Mouse (Mus musculus): ENCODE data around the gene Spata25.

Spata25 gene

GRCm38 (mm10) chr2:164856309-164857100 is 28.2 kb upstream of the Spata25 start:
- no peak for TF ChIP-seq GATA4 (IDR thresholded peaks at IDR 0.05; ENCODE audit: insufficient replicate concordance, low read length)

- no peak for TF ChIP-seq GATA4 (IDR thresholded peaks at IDR 0.05; ENCODE audit: insufficient replicate concordance, low read length)
Measured at GRCm38 (mm10) chr2:164850061-164850460, 21.7 kb upstream of the Spata25 start.

DNA sequence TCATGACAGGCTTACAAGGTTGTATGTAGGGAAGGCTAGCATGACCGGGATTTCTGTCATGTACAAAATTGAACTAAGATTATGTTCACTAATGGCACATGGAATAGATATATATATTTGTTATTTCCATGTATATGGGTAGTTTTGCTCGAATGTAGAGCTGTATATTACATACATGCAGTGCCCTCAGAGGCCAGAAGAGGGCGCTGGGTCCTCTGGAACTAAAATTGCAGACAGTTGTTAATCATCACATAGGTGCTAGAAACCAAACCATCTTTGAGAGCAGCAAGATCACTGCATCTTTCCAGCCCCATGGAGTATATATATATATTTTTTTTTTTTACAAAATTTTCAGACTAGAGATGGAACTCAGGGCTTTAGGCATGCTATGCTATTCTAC is 17.4 kb upstream of the Spata25 start:
- TF ChIP-seq GATA4 (IDR thresholded peaks at IDR 0.05; ENCODE audit: insufficient replicate concordance, low read length), result no peak

GRCm38 (mm10) chr2:164835164-164835563 is 6.8 kb upstream of the Spata25 start:
- TF ChIP-seq GATA4 (IDR thresholded peaks at IDR 0.05; ENCODE audit: insufficient replicate concordance, low read length), result no peak

GRCm38 (mm10) chr2:164834531-164834930 is 6.2 kb upstream of the Spata25 start:
- TF ChIP-seq GATA4 (IDR thresholded peaks at IDR 0.05; ENCODE audit: insufficient replicate concordance, low read length), result no peak

- TF ChIP-seq GATA4 (IDR thresholded peaks at IDR 0.05; ENCODE audit: insufficient replicate concordance, low read length), result no peak
Measured at GRCm38 (mm10) chr2:164833314-164833959, 5.1 kb upstream of the Spata25 start, which contains the start of gene Neurl2. Neurl2 (minus strand) TSS chr2:164833456.

- no peak for TF ChIP-seq GATA4 (IDR thresholded peaks at IDR 0.05; ENCODE audit: insufficient replicate concordance, low read length)
Measured at GRCm38 (mm10) chr2:164832748-164833301, 4.5 kb upstream of the Spata25 start, which contains the start of gene Ctsa. Ctsa (plus strand) TSS chr2:164832873.

- TF ChIP-seq GATA4 (IDR thresholded peaks at IDR 0.05; ENCODE audit: insufficient replicate concordance, low read length), result no peak
Measured at GRCm38 (mm10) chr2:164832032-164832747, 3.9 kb upstream of the Spata25 start.

DNA sequence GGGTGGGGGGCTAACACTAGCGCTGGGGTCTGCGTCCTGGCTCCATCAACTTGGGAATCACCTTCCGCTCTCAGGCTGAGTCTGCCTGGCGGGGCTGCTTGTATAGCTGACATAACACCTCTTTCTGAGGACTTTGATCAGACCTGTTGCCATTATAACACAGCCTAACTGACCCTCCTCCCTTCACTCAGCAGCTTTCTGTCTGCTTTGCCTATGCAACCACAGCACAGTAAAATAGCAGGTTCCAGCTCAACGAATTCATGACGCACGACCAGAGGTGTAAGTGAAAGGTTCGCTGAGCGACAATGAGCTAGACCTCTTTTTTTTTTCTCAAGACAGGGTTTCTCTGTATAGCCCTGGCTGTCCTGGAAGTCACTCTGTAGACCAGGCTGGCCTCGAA is 2.7 kb upstream of the Spata25 start:
- TF ChIP-seq GATA4 (IDR thresholded peaks at IDR 0.05; ENCODE audit: insufficient replicate concordance, low read length), result no peak

DNA sequence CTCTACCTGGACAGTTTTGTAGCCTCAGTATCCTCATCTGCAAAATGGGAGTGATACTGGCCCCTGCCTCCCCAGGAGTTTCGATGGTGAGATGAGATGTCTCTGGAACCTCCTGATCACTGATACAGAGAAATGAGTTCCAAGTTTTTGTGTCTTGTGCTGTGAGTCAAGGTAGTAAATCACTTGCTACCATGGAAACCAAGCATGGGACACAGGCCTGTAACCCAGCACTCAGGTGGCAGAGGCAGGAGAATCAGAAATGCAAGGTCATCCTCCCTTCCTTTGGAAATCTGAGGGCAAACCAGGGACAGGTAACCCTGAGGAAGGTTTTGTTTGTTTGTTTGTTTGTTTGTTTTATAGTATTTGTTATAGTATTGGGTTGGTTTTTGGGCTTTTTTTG is 753 bp upstream of the Spata25 start:
- TF ChIP-seq GATA4 (IDR thresholded peaks at IDR 0.05; ENCODE audit: insufficient replicate concordance, low read length), result no peak

- no peak for TF ChIP-seq GATA4 (IDR thresholded peaks at IDR 0.05; ENCODE audit: insufficient replicate concordance, low read length)
Measured at GRCm38 (mm10) chr2:164827146-164827850, 1.0 kb downstream of the Spata25 start.

GRCm38 (mm10) chr2:164825521-164825920 is 2.8 kb downstream of the Spata25 start:
- TF ChIP-seq GATA4 (IDR thresholded peaks at IDR 0.05; ENCODE audit: insufficient replicate concordance, low read length), result no peak

DNA sequence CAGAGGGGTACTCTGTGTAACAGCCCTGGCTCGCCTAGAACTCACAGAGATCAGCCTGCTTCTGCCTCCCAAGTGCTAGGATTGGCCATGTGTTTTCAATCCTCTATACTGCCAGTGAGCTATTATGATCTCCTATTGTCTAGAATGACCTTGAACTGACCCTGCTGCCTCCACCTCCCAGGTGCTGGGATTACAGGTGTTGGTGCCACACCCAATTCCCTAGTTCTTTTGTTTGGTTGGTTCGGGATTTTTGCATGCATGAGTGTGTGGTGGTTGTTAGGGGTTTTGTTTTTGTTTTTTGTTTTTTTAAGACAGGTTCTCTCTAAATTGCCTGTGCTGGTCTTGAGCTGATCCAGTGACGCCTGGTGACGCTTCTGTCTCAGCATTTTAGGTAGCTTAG is 4.4 kb downstream of the Spata25 start:
- TF ChIP-seq GATA4 (IDR thresholded peaks at IDR 0.05; ENCODE audit: insufficient replicate concordance, low read length), result no peak

- 0 out of 2 replicates have a peak, but pooled peaks have one; percentile 1 for TF ChIP-seq GATA4 (IDR thresholded peaks at IDR 0.05; ENCODE audit: insufficient replicate concordance, low read length)
Measured at GRCm38 (mm10) chr2:164823181-164823585, 5.2 kb downstream of the Spata25 start.
